Mouse (Mus musculus) liver, embryonic 14.5 days (tissue): ENCODE results near the gene Plcl2. TPM values are rescaled to one million over a fixed set of nuclear protein-coding genes. Genes with fewer than 3 reads are reported as not detected.
"Not testable (repeated sequence)": the region's sequence is repeated elsewhere in the genome, so short reads cannot be mapped to it uniquely, and the experiment has no call there.

ENCODE experiments used
- ATAC-seq: fragments of 200-750 bp; cut with Nextera tagmentation; 2 replicates; pipeline ENCODE4 v1.8.0; 2017; ENCODE audit warnings: moderate number of reproducible peaks, mild to moderate bottlenecking, moderate library complexity; ENCODE audit not compliant: insufficient read depth
- DNase-seq, 3 experiments: peaks; one replicate each; pipeline ENCODE4 v3.0.0-alpha.2; 2012 to 2013; ENCODE audit warnings: low read depth in 3 of 3, low spot score in 3 of 3
- H3K27ac ChIP-seq: fragments of 300-500 bp; sonication (generic); 2 replicates; pipeline ENCODE4 v1.5.1; 2014; ENCODE audit warnings: moderate library complexity, mild to moderate bottlenecking, control low read depth, inconsistent platforms
- H3K27me3 ChIP-seq: fragments of 300-500 bp; sonication (generic); 2 replicates; pipeline ENCODE4 v1.6.1; 2014; ENCODE audit warnings: mild to moderate bottlenecking, low read length, moderate library complexity; ENCODE audit not compliant: control insufficient read depth, insufficient read depth
- H3K36me3 ChIP-seq: fragments of 300-500 bp; sonication (generic); replicated peaks from 2 replicates; pipeline ENCODE4 v1.6.1; 2014; ENCODE audit warnings: low read depth; ENCODE audit not compliant: control insufficient read depth, insufficient read depth
- H3K4me1 ChIP-seq, 2 experiments: fragments of 200-500 bp in 1 of 2; fragments of 300-500 bp in 1 of 2; sonication (generic) in 1 of 2; replicated peaks; 2 replicates each; pipeline ENCODE4 v1.6.1; 2012 to 2014; ENCODE audit warnings: antibody characterized with exemption in 1 of 2, inconsistent platforms in 1 of 2, low read length in 1 of 2; ENCODE audit not compliant: control insufficient read depth in 2 of 2, insufficient read depth in 2 of 2
- H3K4me2 ChIP-seq: fragments of 300-500 bp; sonication (generic); 2 replicates; pipeline ENCODE4 v1.6.1; 2014; ENCODE audit warnings: low read depth, mild to moderate bottlenecking, control low read depth, moderate library complexity
- H3K4me3 ChIP-seq, 2 experiments: fragments of 200-500 bp in 1 of 2; fragments of 300-500 bp in 1 of 2; sonication (generic) in 1 of 2; 2 replicates each; pipeline ENCODE4 v1.5.1; 2012 to 2014; ENCODE audit warnings: low read depth in 2 of 2, low read length in 2 of 2, mild to moderate bottlenecking in 2 of 2, control low read depth in 1 of 2, inconsistent platforms in 1 of 2, moderate library complexity in 1 of 2; ENCODE audit not compliant: insufficient read depth in 1 of 2
- H3K9ac ChIP-seq: fragments of 300-500 bp; sonication (generic); replicated peaks from 2 replicates; pipeline ENCODE4 v1.6.1; 2014; ENCODE audit warnings: mild to moderate bottlenecking, control low read depth, moderate library complexity
- H3K9me3 ChIP-seq: fragments of 300-500 bp; sonication (generic); 2 replicates; pipeline ENCODE4 v1.6.1; 2016; ENCODE audit warnings: low read length, mixed read lengths; ENCODE audit not compliant: control insufficient read depth
- CTCF ChIP-seq: IDR thresholded peaks from 2 replicates; pipeline ENCODE4 v1.5.1; 2016; ENCODE audit warnings: antibody characterized with exemption, low read depth, control low read depth
- EP300 ChIP-seq: IDR thresholded peaks from 2 replicates; pipeline ENCODE4 v1.6.1; 2016; ENCODE audit warnings: antibody characterized with exemption, low read depth
- WGBS: fragments of 180-500 bp; shearing (Covaris S2); extraction: QIAGEN DNeasy Blood & Tissue Kit; methylation state at CpG from one replicate; pipeline ENCODE4 v1.1.7; 2014; ENCODE audit not compliant: insufficient replicate concordance; 5-methylcytosine and 5-hydroxymethylcytosine counted together
- polyA plus RNA-seq, 2 experiments: library from polyadenylated mRNA; depleted of rRNA in 1 of 2; stranded (reverse) in 1 of 2; unstranded in 1 of 2; fragments of >200 nt; fragmentation: Nextera tagmentation in 1 of 2; extraction: Ambion mirVana in 1 of 2; gene quantifications; 2 replicates each; pipeline versions ENCODE4 v1.2.1 to v1.2.3; 2012 to 2014

The Plcl2 gene
- polyA plus RNA-seq, 2 experiments = 1.2 to 1.9 TPM

DNA sequence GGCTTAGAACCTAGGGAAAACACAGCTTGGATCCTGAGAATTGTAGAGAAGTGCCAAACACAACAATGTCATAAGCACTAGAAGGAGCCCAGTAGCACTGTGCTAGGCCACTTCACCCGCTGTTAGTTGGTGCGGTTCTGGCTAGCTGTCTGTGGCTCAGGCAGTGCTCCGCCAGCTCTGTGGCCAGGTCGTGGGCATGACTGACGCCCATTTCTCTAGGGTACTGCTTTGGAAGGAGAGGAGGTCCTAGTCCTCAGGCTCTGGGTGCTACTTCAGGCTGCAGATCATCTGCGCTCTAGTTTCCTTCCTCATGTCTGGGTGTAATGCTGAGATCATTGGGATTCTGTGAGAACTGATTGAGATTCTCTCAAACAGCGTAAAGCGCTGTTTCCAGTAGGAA is 20.9 kb downstream of the Plcl2 start:
- H3K4me2 ChIP-seq = no peak overlapping the region
- H3K27me3 ChIP-seq = no peaks in the 10 kb centered on the region
- H3K27ac ChIP-seq = no peak overlapping the region
- DNase-seq (no peak), ATAC-seq (no peak)
- TF ChIP-seq EP300 = no peak
- TF ChIP-seq CTCF = no peak
- H3K4me3 ChIP-seq = no peak overlapping the region
- H3K9me3 ChIP-seq = no peaks in the 10 kb centered on the region
- peaks cover 0 to 2% of the 10 kb centered on the region in 2 experiments; a peak in 1 of 4 replicates for H3K4me1 ChIP-seq
- no peaks in the 10 kb centered on the region for H3K36me3 ChIP-seq
- WGBS = 62% methylated on average over 8 of the region's 8 CpGs
- no peak overlapping the region for H3K9ac ChIP-seq

DNA sequence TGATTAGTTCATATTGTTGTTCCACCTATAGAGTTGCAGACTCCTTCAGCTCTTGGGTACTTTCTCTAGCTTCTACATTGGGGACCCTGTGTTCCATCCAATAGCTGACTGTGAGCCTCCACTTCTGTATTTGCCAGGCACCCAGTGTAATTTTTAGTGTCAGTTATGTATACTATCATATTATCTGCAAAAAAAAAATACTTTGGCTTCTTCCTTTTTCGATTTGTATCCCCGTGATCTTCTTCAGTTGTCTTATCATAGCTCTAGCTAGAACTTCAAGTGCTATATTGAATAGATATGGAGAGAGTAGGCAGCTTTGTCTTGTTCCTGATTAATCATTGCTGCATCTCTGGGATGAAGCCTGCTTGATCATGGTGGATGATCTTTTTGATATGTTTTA is 25.7 kb downstream of the Plcl2 start:
- not testable (repeated sequence) for H3K36me3 ChIP-seq, H3K27me3 ChIP-seq, H3K9ac ChIP-seq, H3K4me3 ChIP-seq, H3K4me2 ChIP-seq, H3K4me1 ChIP-seq, ATAC-seq, H3K27ac ChIP-seq, DNase-seq, H3K9me3 ChIP-seq
- 48% methylated on average over 2 of the region's 2 CpGs for WGBS

DNA sequence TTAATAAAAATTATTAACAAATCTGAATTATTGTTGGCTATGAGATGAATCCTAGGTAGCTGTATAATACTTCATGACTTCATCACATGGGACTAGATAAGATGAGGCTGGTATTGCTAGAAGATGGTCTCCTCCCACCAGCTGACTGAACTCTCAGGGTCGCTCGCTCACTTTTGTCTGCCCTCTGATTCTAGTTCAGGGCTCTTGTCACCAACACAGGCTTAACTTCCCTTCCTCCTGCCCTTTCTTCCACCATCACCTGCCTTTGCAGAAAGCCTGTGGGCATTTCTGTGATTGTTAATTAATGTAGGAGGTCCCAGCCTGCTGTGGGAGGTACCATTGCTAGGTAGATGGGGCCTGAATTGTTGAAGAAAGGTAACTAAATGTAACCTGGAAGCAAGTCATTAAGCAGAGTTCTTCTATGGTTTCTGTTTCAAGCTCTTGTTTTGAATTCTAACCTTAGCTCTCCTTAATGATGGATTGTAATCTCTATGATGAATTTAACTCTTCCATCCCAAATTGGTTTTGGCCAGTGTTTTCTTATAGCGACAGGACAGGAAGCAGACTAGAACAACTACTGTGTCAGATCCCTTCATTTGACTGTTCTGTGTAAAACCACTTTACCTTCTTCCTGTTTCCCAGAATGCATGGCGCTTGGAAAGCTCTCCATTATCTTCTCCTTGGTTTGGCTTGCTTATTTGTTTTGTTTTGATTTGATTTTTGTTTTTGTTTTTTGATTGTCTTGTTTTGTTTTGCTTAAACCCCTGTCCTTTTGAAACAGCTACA is 27.4 kb downstream of the Plcl2 start:
- DNase-seq (no peak), ATAC-seq (no peak)
- Histone ChIP-seq H3K9me3 (no peaks in the 10 kb centered on the region), H3K4me3 (no peak overlapping the region), H3K27me3 (no peaks in the 10 kb centered on the region), H3K27ac (no peak overlapping the region), H3K9ac (no peak overlapping the region), H3K4me2 (no peak overlapping the region), H3K36me3 (no peaks in the 10 kb centered on the region), H3K4me1 (no peaks in the 10 kb centered on the region)
- TF ChIP-seq CTCF = no peak
- TF ChIP-seq EP300 = no peak
- WGBS = 65% methylated on average over 4 of the region's 4 CpGs

DNA sequence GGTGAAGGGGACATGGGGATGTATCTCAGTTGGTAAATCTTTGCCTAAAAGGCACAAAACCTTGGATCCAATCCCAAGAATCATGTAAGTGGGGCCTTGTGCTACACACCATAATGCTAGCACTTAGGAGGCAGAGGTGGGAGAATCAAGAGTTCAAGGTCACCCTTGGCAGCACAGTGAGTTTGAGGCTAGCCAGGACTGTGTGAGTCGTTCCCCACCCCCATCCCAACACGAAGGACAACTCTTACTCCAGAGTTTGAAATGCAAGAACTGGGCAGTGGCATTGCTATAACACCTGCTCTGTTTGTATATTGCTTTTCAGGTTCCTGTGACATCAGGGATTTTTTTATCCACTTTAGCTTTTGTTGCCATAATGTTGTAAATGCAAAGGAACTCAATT is 28.6 kb downstream of the Plcl2 start:
- no peak for TF ChIP-seq CTCF
- TF ChIP-seq EP300 = no peak
- ATAC-seq (no peak), DNase-seq (no peak)
- H3K9me3 ChIP-seq = no peaks in the 10 kb centered on the region
- no peaks in the 10 kb centered on the region for H3K36me3 ChIP-seq
- no peaks in the 10 kb centered on the region for H3K4me1 ChIP-seq
- H3K4me2 ChIP-seq = no peak overlapping the region
- H3K4me3 ChIP-seq = no peak overlapping the region
- H3K27ac ChIP-seq = no peak overlapping the region
- H3K9ac ChIP-seq = no peak overlapping the region
- no peaks in the 10 kb centered on the region for H3K27me3 ChIP-seq
- WGBS = 47% methylated on average over 2 of the region's 2 CpGs

DNA sequence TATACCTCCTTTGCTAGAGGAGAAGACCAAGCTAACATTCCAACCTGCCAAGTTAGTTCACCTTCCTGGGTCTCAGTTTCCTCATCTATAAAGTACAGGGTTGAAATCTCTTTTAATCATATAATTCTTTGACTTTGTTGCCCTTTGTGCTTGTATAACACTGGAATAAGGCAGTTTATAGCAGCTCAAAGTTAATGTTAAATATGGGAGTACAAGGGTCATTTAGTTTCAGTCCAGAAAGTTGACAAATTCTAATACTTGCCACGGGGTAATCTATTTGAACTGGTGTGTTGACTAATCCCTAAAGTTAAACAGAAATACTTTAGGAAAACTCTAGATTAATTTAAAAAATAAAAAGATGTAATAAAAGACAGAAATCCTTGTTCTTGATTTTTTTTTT is 35.7 kb downstream of the Plcl2 start:
- no peak overlapping the region for H3K4me2 ChIP-seq
- H3K4me3 ChIP-seq = no peak overlapping the region
- no peaks in the 10 kb centered on the region for H3K4me1 ChIP-seq
- no peaks in the 10 kb centered on the region for H3K36me3 ChIP-seq
- H3K27me3 ChIP-seq = no peaks in the 10 kb centered on the region
- ATAC-seq = no peak
- WGBS = 73% methylated on average over 1 of the region's 1 CpGs
- no peak overlapping the region for H3K27ac ChIP-seq
- H3K9ac ChIP-seq = no peak overlapping the region
- TF ChIP-seq EP300 (no peak), CTCF (no peak)
- no peak for DNase-seq
- no peaks in the 10 kb centered on the region for H3K9me3 ChIP-seq
